Mouse (Mus musculus) G1E (cell line): Measurements from ENCODE around the gene Ush1c. TPM values are rescaled to one million over a fixed set of nuclear protein-coding genes. Genes with fewer than 3 reads are reported as not detected.
"Not testable (repeated sequence)": the region's sequence is repeated elsewhere in the genome, so short reads cannot be mapped to it uniquely, and the experiment has no call there.

Experiments
- ATAC-seq: 2 replicates; pipeline ENCODE4 v1.8.0; 2016; ENCODE audit warnings: mild to moderate bottlenecking; ENCODE audit not compliant: insufficient number of reproducible peaks, poor library complexity, low FRiP score, severe bottlenecking; ENCODE audit errors: extremely low read depth
- DNase-seq: peaks from one replicate; pipeline ENCODE4 v3.0.0; 2012; ENCODE audit warnings: low spot score
- H3K27me3 ChIP-seq: 2 replicates; pipeline ENCODE4 v1.6.1; 2012; ENCODE audit warnings: mild to moderate bottlenecking, low read length, inconsistent platforms; ENCODE audit not compliant: insufficient read depth
- H3K36me3 ChIP-seq: replicated peaks from 2 replicates; pipeline ENCODE3; 2012; ENCODE audit warnings: mild to moderate bottlenecking, inconsistent platforms
- H3K4me1 ChIP-seq: 2 replicates; pipeline ENCODE4 v1.6.1; 2012; ENCODE audit warnings: low read depth, low read length, inconsistent platforms, mixed read lengths; ENCODE audit not compliant: insufficient read depth
- H3K4me3 ChIP-seq: 2 replicates; pipeline ENCODE4 v1.5.1; 2012; ENCODE audit warnings: low read depth, mild to moderate bottlenecking, inconsistent platforms, low read length, moderate library complexity, mixed read lengths
- H3K9me3 ChIP-seq: replicated peaks from 2 replicates; pipeline ENCODE4 v1.6.1; 2012; ENCODE audit warnings: inconsistent platforms
- CTCF ChIP-seq: IDR thresholded peaks from 2 replicates; pipeline ENCODE4 v1.5.1; 2012; ENCODE audit warnings: low read depth, low read length, inconsistent platforms, mixed read lengths
- GATA1 ChIP-seq: IDR thresholded peaks from 2 replicates; pipeline ENCODE4 v1.6.1; 2012; ENCODE audit warnings: borderline replicate concordance, low read length, inconsistent platforms, mixed read lengths
- GATA2 ChIP-seq: IDR thresholded peaks from 2 replicates; pipeline ENCODE4 v1.6.1; 2012; ENCODE audit warnings: low read depth, low read length, inconsistent platforms, borderline replicate concordance
- POLR2AphosphoS5 ChIP-seq: IDR thresholded peaks from 2 replicates; pipeline ENCODE4 v1.6.1; 2012; ENCODE audit warnings: low read depth, low read length, inconsistent platforms; ENCODE audit not compliant: insufficient replicate concordance
- TAL1 ChIP-seq: conservative IDR thresholded peaks from 2 replicates; pipeline ENCODE4 v1.6.1; 2012; ENCODE audit warnings: low read depth, low read length, inconsistent platforms, mixed read lengths
- polyA plus RNA-seq: library from polyadenylated mRNA; stranded (reverse); fragments of >175 nt; gene quantifications from 2 replicates; pipeline ENCODE4 v1.2.3, GENCODE M21; 2012
- total RNA-seq, 2 experiments: library from RNA; stranded (forward) in 1 of 2; stranded (reverse) in 1 of 2; fragments of 200-1000 nt in 1 of 2; fragments of >200 nt in 1 of 2; fragmentation: Nextera tagmentation in 1 of 2; gene quantifications; 2 replicates each; pipeline ENCODE4 v1.2.3; 2014 to 2017

Gene Ush1c
- total and polyA plus RNA-seq, 3 experiments, result not detected

- ATAC-seq, result no peak
- Histone ChIP-seq H3K9me3 (no peaks in the 10 kb centered on the region), H3K36me3 (no peaks in the 10 kb centered on the region), H3K27me3 (0 out of 2 replicates have a peak, but pooled peaks cover 3% of the 10 kb centered on the region), H3K4me1 (no peaks in the 10 kb centered on the region), H3K4me3 (no peak overlapping the region)
- no peak for DNase-seq
- TF ChIP-seq GATA2, result no peak
- TF ChIP-seq TAL1, result no peak
- no peak for TF ChIP-seq GATA1
- no peak for TF ChIP-seq POLR2AphosphoS5
- TF ChIP-seq CTCF, result no peak
These were observed 38.3 kb downstream of the Ush1c start for GRCm38 (mm10) chr7:46200021-46200420.

- no peak overlapping the region for H3K4me3 ChIP-seq
- no peaks in the 10 kb centered on the region for H3K9me3 ChIP-seq
- DNase-seq, result no peak
- no peaks in the 10 kb centered on the region for H3K4me1 ChIP-seq
- no peaks in the 10 kb centered on the region; the same call in 1 of the 2 replicates for H3K27me3 ChIP-seq
- TF ChIP-seq TAL1 (no peak), POLR2AphosphoS5 (no peak), GATA2 (no peak), CTCF (no peak), GATA1 (no peak)
- no peaks in the 10 kb centered on the region for H3K36me3 ChIP-seq
- ATAC-seq, result no peak
These were observed 42.9 kb downstream of the Ush1c start for GRCm38 (mm10) chr7:46195356-46195755.

DNA sequence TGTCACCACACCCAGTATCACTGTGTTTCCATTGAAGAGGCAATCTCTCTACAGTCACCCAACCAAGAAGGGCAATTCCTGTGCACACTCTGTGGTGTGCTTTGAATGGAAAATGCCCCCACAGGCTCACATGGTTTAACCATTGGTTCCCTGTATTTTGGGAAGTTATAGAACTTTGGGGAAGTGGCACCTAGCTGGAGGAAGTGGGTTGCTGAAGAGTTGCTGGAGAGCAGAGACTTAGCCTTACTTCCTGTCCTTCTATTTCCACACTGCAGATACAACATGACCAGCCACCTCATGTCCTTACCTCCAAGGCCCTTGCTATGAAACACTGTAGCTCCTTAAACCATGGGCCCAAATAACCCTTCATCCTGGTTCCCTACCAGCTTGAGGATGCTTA lies 54.1 kb downstream of the Ush1c start:
- no peaks in the 10 kb centered on the region for H3K4me1 ChIP-seq
- no peak for DNase-seq
- H3K9me3 ChIP-seq, result peaks cover 2% of the 10 kb centered on the region; the same call in 1 of the 2 replicates
- no peak for TF ChIP-seq GATA2
- no peak for TF ChIP-seq POLR2AphosphoS5
- TF ChIP-seq TAL1, result no peak
- no peak for TF ChIP-seq GATA1
- TF ChIP-seq CTCF, result no peak
- no peaks in the 10 kb centered on the region for H3K36me3 ChIP-seq
- ATAC-seq, result no peak
- H3K4me3 ChIP-seq, result no peak overlapping the region
- 0 out of 2 replicates have a peak, but pooled peaks cover 7% of the 10 kb centered on the region for H3K27me3 ChIP-seq

DNA sequence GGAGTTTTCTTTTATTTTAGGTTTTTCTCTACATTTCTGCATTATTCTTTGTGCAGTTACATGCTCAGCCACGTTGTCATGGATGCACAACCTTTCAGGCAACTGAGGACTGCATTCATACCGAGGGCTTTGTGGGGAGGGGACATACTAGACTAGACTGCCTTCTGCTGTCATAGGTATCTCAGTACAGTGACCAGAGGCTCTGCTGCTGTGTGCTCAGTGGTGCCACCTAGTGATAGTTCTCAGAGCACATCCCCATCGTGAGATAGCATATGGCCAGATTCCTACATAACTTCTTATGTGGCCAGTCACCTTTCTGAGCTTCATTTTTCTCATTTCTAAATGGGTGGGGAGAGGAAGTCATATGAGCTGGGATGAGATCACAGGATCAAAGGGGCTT lies 56.7 kb downstream of the Ush1c start:
- no peaks in the 10 kb centered on the region for H3K4me1 ChIP-seq

GRCm38 (mm10) chr7:46179431-46180275 lies 58.6 kb downstream of the Ush1c start, which contains the start of gene Abcc8:
Abcc8 (minus strand) TSS chr7:46180033.
- H3K9me3 ChIP-seq, result peaks cover 2% of the 10 kb centered on the region; the same call in 1 of the 2 replicates
- H3K36me3 ChIP-seq, result no peaks in the 10 kb centered on the region
- DNase-seq, result no peak
- H3K4me3 ChIP-seq, result no peak within 1 kb of the TSS
- H3K4me1 ChIP-seq, result no peaks in the 10 kb centered on the region
- TF ChIP-seq GATA2 (no peak), POLR2AphosphoS5 (no peak), CTCF (no peak), TAL1 (no peak), GATA1 (no peak)
- 0 out of 2 replicates have a peak, but pooled peaks cover 5% of the 10 kb centered on the region for H3K27me3 ChIP-seq
- ATAC-seq, result no peak

More for the DNA sequence above, 56.7 kb downstream of the Ush1c start:
- Histone ChIP-seq H3K27me3 (0 out of 2 replicates have a peak, but pooled peaks cover 7% of the 10 kb centered on the region), H3K4me3 (no peak overlapping the region), H3K9me3 (peaks cover 2% of the 10 kb centered on the region; the same call in 1 of the 2 replicates), H3K36me3 (no peaks in the 10 kb centered on the region)
- DNase-seq (peak; percentile 35), ATAC-seq (no peak)
- TF ChIP-seq CTCF (peak; percentile 90), TAL1 (no peak)

DNA sequence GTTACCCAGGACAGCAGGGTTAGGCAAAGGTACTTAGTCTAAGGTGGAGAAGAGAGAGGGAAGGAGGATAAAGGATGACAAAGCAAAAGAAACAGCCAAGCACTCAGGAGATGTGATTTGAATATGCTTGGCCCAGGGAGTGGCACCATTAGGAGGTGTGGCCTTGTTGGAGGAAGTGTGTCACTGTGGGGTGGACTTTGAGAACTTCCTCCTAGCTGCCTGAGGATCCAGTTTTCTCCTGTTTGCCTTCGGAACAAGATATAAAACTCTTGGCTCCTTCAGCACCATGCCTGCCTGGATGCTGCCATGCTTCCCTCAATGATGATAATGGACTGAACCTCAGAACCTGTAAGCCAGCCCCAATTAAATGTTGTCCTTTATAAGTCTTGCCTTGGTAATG lies 69.3 kb downstream of the Ush1c start:
- H3K4me3 ChIP-seq, H3K9me3 ChIP-seq, H3K27me3 ChIP-seq, H3K4me1 ChIP-seq, DNase-seq, ATAC-seq, H3K36me3 ChIP-seq: not testable (repeated sequence)

- H3K9me3 ChIP-seq, result no peaks in the 10 kb centered on the region
- no peak overlapping the region for H3K4me3 ChIP-seq
- peaks cover 2% of the 10 kb centered on the region; the same call in 1 of the 2 replicates for H3K27me3 ChIP-seq
- TF ChIP-seq GATA2 (no peak), GATA1 (no peak), POLR2AphosphoS5 (no peak), TAL1 (no peak), CTCF (no peak)
- H3K4me1 ChIP-seq, result no peaks in the 10 kb centered on the region
- no peaks in the 10 kb centered on the region for H3K36me3 ChIP-seq
- no peak for DNase-seq
- ATAC-seq, result no peak
These were observed 69.9 kb downstream of the Ush1c start for GRCm38 (mm10) chr7:46168402-46168801.
